Mouse (Mus musculus) retina, embryonic 14.5 days (tissue): ENCODE measurements around the gene Mapre1.
A peak's percentile ranks its signal among the peaks of the same experiment; 100 is the strongest.
"Not testable (repeated sequence)": the region's sequence is repeated elsewhere in the genome, so short reads cannot be mapped to it uniquely, and the experiment has no call there.

ENCODE experiments used
- DNase-seq: peaks from one replicate; pipeline ENCODE4 v3.0.0-alpha.2; 2015; ENCODE audit warnings: low spot score

Mapre1 gene

GRCm38 (mm10) chr2:153740500-153741436 is at the start of gene Mapre1:
Gene Mapre1, plus strand, starts transcription at chr2:153741274.
- peak; percentile 100 for DNase-seq

- not testable (repeated sequence) for DNase-seq
Measured at GRCm38 (mm10) chr2:153693413-153693812, 47.7 kb upstream of the Mapre1 start.

GRCm38 (mm10) chr2:153694462-153695085 is 46.5 kb upstream of the Mapre1 start:
- DNase-seq: peak; percentile 53

DNA sequence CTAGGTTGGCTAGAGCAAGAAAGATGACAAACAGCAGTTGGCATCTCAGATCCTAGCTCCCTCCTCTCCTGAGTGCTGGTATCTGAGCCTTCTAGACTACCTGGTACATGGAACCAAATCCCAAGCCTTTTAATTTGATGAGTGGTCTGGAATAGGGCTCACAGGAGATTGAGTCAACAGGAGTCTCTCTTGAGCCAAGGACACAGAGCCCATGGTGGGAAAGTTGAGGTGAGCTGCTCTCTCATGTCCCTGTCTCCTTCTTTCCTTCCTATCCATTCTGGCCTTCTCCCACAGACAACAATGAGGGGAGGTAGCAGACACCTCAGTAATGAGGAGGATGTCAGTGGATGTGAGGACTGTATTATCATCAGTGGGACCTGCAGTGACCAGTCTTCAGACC is 44.7 kb upstream of the Mapre1 start, which contains the start of gene Dnmt3c:
TSS of gene Dnmt3c (plus strand) at position 301 of the 400 bp plus-strand sequence.
- DNase-seq: no peak

GRCm38 (mm10) chr2:153703389-153703788 is 37.7 kb upstream of the Mapre1 start:
- no peak for DNase-seq

DNA sequence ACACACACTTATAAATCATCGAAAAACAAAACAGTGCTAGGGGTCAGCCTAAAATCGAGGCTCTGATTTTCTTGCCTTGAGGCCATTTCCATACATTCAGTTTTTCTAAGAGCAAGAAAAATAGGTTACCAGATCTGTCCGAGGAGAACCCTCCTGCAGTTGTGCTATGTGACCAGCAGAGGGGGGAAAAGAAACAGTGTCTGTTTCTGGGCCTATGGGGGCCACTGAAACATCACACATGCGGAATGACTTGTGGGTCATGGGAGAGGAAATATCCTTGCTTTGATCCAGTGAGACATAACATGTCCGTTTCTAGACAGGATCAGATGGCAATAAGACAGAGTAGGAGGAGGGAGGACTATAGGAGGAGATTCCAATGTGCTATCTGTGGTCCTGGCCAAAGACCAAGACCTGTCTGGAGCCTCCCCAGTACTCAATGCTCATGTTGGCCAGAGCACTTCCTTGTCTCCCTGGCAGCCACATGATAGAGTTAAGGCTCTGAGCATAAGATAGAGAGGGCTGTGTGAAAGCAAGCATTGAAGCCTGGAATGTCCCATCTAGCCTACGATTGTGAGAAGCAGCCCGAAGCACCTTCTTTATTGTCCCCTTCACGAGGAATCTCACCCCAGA is 30.3 kb upstream of the Mapre1 start:
- DNase-seq: peak; percentile 76

DNA sequence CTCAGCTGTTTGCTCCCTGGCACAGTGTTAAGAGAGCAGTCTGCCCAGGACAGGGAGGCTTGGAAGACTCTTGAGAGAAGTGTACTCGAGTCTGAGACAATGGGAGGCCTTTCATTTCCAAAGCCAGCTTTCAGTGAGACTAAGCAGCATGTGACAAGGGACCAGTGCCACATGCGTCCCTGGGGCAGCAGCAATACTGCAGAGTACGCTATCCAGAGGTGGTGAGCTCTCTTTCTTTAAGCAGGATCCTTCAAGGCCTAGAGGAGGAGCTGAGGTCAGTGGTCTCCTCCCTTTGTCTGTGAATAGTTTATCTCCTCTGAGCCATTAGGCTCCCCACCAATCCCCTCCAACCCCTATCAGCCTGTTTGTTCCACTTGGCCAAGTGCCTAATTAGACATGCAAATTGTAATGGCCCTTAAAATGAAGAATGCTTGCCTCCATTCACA is 28.4 kb upstream of the Mapre1 start:
- peak; percentile 49 for DNase-seq

- peak; percentile 62 for DNase-seq
Measured at GRCm38 (mm10) chr2:153713227-153713626, 27.8 kb upstream of the Mapre1 start.

DNA sequence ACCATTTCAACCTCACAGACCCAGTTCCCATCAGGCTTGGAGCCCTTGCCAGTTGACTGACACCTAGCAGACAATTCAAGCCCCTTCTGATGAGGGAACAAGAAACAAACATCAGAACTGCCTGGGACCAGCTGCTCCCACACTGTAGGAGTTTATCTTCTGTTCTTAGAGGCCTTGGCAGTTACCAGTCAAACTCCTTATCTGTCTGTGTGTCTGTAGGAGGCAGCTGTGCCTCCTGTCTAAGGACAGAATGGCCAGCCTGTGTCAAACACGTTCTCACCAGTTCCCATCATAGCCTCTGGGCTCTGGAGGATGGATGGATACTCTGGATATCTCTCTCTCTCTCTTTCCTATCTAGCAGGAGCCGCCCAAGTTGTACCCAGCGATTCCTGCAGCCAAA is 23.2 kb upstream of the Mapre1 start:
- not testable (repeated sequence) for DNase-seq

- no peak for DNase-seq
Measured at GRCm38 (mm10) chr2:153723098-153723497, 18.0 kb upstream of the Mapre1 start.

DNA sequence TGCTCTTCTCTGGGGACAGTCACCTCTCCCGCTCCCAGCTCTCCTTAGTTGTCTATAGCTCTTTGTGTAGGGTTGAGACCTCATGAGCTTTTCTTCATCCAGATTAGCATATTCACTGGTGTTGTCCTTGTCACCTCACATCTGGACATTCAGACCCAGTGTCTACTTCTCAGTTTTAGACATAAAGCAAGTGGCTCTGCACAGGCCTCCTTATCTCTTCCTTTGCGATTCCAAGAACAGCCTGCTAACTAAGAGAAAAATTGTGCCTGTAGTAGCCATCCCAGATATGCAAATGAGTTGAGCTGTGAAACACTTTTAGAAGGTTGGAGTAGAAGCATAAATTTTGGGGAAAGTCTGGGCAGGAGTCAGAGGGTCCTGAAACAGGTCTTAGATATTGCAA is 16.6 kb upstream of the Mapre1 start:
- no peak for DNase-seq

DNA sequence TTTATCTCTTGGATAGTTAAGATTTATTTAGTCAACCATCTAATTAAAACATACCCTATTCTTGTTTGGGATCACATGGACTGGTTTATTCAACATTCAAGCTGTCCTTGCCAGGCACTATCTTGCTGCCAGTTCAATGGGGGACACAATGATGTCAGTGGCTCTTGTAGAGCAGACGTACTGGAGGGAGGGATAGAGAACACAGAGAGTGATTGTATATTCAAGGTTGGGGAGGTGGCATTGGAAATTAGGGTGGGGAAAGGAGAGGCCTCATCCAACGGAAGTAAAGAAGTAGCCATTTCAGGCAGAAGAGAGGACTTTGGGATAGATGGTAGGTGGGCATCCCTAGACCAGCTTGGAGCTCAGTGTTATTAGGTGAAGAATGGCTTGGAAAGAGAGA is 16.2 kb upstream of the Mapre1 start:
- no peak for DNase-seq

DNA sequence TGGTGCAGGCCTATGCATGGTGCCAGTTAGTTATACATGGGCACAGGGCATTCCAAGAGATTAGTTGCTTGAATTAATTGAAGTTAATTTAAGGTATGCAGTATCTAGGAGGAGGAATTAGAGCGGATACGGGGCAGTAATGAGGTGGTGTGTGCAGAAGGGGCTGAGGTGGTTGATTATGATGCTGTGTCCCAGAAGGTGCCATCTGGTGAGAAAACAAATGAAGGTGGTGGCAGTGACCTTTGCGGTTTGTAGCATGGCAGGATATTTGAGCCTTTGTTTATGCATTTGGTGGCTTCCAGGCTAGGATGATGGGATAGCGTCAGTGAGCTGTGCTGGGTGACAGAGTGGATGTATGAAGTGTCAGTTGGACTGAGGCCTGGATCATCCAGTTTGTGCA is 15.8 kb upstream of the Mapre1 start:
- no peak for DNase-seq

DNA sequence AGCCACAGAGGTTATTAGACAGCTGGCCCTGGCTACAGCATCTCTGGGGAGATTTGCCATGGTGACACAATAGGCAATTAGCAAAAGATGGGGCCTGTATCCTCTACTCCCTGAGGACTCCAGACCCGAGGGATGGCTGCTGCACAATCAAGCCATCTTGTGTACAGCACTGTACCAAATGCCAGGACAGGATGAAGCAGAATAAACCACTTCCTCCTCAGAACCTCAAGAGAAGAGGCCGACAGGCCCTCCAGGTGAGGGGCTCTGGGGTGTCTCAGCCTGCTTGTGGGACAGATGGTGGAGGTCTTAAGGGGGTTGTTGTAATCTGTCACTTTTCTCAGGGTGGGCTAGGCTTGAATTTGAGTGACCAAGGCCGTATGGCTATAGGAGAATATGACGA is 7.0 kb upstream of the Mapre1 start:
- DNase-seq: no peak

DNA sequence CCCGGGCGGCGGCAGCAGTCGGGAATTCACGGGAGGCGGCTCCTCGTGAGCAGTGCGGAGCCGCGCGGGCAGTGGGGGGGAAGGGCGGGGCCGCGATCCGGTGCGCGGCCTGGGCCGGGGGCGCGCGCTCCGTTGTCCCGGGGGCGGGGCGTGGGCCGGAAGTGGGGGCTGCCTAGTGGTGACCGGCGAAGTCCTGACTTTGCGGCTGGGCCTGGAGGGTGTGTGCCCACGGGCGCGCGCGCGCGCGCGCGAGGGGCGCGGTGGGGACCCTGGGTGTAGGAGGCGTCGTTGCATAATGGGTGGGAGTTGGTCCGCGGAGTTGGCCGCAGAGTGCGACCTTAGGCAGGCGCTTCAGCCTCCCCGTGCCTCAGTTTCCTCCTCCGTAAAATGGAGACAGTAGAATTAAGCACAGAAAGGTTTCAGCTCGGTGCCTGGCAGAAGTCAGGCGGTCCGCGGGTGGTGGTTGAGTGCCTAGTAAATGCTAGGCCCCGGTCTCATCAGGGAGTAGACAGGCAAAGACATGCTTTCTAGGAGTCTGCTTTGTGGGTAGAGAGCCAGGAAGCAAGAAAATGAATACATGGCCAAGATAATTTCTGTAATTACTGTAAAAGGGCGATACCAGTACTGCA is 477 bp downstream of the Mapre1 start:
- peak; percentile 75 for DNase-seq

- no peak for DNase-seq
Measured at GRCm38 (mm10) chr2:153747994-153748393, 6.9 kb downstream of the Mapre1 start.

DNA sequence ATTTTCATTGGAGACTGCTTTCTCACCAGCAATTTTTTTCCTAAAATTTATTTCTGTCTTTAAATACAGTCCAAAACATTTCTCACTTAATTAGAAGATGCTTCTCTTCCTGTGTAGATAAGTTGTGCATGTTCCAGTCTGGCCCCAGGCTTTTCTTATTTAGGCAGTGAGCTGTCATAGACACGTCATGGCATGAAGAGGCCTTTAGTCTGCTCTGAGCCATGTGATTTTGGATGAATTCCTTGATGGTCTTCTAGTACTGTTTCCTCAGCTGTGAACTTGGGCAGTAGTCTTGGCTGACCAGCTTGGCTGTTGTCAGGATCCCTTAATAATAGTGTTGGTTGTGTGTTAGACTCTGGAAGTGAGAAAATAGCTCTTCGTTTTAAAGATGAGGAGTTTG is 9.3 kb downstream of the Mapre1 start:
- no peak for DNase-seq

DNA sequence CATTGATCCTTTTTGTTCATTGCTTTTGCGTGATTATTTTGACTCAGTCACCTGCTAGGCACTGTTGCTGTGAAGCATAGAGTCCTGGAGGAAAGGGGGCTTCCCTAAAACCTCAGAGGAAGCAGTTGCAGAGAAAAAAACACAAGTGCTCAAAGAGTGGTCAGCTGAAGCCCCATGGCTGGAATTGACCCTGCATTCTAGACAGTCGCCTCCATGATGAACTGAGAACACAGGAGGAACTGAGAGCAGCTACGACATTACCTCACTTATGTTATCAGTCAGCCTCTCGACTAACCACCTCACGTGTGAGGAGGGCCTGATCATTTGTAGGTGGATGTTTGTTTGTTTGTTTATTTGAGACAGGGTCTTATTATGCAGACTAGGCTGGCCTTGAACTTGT is 21.0 kb downstream of the Mapre1 start:
- no peak for DNase-seq

- peak; percentile 22 for DNase-seq
Measured at GRCm38 (mm10) chr2:153767484-153767883, 26.4 kb downstream of the Mapre1 start.

- DNase-seq: peak; percentile 79
Measured at GRCm38 (mm10) chr2:153768881-153769280, 27.8 kb downstream of the Mapre1 start.

DNA sequence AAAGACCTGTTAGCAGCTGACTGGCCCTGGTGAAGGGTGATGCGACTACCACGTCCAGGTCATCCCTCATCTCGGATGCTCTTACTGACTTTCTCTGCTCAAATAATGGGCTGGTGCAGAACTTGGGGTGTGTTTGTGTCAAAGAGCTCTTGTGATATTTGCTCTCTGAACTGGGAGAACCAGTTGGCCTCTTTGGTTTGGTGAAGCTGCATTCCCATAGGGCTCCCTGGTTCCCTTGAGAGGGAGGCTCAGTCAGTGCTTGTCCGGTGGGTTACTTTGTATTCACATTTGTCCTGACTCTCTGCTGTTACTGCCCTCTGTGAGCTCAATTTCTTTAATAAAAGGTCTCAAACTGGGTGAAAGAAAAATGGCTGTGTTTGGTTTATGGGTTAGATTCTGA is 31.9 kb downstream of the Mapre1 start:
- DNase-seq: no peak

DNA sequence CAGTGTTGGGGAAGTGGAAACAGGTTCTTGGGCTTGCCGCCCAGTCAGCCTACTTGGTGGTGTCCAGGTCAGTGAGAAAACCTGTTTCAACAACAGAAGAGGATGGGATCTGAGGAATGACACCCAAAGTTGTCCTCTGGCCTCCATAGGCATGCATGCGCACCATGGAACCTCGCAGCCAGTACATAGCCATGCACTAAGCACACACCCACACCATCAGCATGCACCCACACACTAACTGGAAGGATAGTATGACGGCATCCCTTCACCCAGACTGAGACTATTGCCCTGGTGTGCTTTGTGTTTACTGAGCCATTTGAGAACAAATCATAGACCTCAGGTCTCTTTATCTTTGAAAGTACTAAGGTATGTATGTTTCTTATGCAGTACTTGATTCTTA is 34.4 kb downstream of the Mapre1 start:
- DNase-seq: no peak
